Mouse (Mus musculus): ENCODE results near the gene C2cd2. TPM values are rescaled to one million over a fixed set of nuclear protein-coding genes. Genes with fewer than 3 reads are reported as not detected.

C2cd2 gene
- polyA plus RNA-seq, 1 experiment from 2014 or later: 23.4 TPM

DNA sequence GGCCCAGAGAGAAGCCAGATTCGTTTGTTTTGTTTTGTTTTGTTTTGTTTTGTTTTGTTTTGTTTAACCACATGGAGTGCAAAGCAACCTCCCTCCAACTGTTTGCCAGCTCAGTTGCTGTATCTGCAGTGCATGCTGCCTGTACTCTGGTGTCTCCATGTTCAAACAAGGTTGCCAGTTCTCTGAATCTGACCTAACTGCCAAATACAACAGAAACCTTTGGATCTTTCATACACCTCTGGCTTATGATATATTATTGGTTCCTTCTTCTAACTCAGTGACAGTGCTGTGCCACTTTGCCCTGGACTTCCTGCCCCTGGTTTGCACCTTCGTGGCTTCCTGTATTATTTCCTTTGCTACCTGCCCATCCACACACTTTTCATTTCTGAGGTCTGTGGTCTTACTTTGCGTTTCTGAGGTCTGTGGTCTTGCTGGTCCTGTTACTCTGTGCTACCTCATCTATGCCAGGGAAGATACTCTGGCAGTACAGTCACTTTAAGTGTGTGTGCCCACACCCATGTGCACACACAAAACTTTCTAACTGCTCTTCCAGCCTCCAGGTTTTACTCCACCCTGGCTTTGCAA is 1.6 kb upstream of the C2cd2 start:
- Histone ChIP-seq H3K9ac (no peak overlapping the region), H3K27ac (replicated peaks) (no peak overlapping the region), H3K4me2 (replicated peaks) (no peak overlapping the region), H3K4me1 (peaks cover 17% of the 10 kb centered on the region), H3K27me3 (no peaks in the 10 kb centered on the region), H3K9me3 (replicated peaks) (no peaks in the 10 kb centered on the region), H3K4me3 (replicated peaks) (no peak overlapping the region), H3K36me3 (no peaks in the 10 kb centered on the region)
- ATAC-seq (ENCODE audit: insufficient number of reproducible peaks, low FRiP score, low TSS enrichment, low read depth): no peak
- 82% methylated on average over 3 of the region's 3 CpGs for WGBS

DNA sequence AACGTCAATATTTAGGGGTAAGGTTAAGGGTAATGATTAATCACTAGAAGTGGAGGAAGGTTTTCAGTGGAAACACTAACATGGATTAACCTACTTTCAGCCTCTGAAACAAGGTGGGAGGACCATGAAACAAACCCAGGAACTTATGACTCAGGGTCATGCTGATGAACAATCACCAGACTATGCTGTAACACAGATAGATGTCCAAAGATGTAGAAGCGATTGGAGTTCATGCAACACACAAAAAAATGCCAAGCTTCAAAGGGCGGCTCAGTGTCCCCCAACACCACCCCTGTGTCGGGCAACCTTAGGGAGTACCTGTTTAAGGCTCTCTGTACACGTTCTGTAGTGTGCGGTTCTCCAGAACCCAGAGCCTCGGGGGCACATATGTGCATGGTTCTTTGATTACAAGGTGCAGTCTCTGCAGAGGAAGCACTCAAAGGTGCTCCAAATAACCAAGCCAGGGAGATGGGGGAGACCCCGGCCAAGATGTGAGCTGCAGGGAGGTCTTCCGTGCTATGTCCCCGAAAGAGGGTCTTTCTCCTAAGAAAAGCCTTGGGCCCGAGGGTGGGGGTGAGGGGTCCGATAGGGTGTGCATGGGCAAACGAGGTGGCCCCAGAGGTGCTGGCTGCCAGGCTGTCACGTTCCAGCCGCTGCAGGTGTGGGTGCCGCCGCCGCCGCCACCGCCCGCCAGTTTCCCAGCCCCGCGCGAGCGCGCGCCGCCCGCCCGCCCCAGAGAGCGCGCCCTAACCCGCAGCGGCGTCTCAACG is 832 bp downstream of the C2cd2 start:
- Histone ChIP-seq H3K36me3 (0 out of 2 replicates have a peak, but pooled peaks cover 2% of the 10 kb centered on the region), H3K27me3 (no peaks in the 10 kb centered on the region), H3K27ac (replicated peaks) (peak overlapping the region; percentile 99), H3K4me3 (replicated peaks) (peak overlapping the region; percentile 89), H3K4me2 (replicated peaks) (peak overlapping the region; percentile 80), H3K9me3 (replicated peaks) (no peaks in the 10 kb centered on the region), H3K4me1 (peaks cover 20% of the 10 kb centered on the region), H3K9ac (peak overlapping the region; percentile 90)
- ATAC-seq (ENCODE audit: insufficient number of reproducible peaks, low FRiP score, low TSS enrichment, low read depth): peak; percentile 31
- WGBS: 7% methylated on average over 36 of the region's 36 CpGs

DNA sequence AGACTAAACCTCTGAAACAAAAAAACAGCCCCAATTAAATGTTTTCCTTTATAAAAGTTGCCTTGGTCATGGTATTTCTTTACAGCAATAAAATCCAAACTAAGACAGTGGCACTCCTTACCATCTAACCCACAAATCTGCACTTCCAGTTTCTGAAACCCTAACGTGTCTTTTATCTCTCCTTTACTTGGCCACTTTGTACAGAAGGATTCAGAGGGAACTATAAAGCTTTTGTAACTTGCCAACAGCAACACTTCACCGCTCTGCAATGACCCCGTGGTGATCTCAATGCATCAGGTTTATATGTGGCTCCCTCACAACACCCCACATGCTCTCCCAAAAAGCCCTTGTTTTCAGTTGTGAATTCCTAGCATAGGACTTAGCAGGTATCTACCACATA is 2.0 kb downstream of the C2cd2 start:
- Histone ChIP-seq H3K4me1 (peaks cover 20% of the 10 kb centered on the region), H3K27me3 (no peaks in the 10 kb centered on the region), H3K9ac (no peak overlapping the region; the same call in 1 of the 2 replicates), H3K4me2 (replicated peaks) (no peak overlapping the region), H3K36me3 (peaks cover 13% of the 10 kb centered on the region), H3K27ac (replicated peaks) (no peak overlapping the region), H3K9me3 (replicated peaks) (no peaks in the 10 kb centered on the region), H3K4me3 (replicated peaks) (no peak overlapping the region)
- 96% methylated on average over 3 of the region's 3 CpGs for WGBS
- no peak for ATAC-seq (ENCODE audit: insufficient number of reproducible peaks, low FRiP score, low TSS enrichment, low read depth)

DNA sequence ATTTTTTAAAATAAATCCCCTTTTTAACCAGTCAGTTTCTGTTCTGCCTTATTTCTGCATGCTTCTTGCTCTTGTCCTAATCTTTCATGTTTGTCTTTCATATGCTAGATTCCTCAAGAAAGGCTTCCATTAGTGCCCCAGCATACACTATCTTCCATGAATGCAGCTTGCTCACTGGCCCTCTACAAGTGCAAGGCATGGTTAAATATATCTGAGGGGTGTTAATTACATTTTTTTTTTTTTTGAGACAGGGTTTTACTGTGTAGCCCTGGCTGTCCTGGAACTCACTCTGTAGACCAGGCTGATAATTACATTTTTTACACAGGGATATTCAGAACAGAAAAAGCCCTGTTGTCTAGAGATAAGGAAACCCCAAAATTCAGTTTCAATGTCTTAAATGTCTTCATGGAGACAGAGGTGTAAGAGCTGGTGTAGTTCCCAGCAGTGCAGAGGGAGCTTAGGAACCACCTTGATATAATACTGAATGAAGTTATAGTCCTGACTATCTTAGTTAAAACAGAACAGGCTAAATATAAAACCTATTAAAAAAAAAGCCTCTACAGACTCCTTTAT is 3.9 kb downstream of the C2cd2 start:
- ATAC-seq (ENCODE audit: insufficient number of reproducible peaks, low FRiP score, low TSS enrichment, low read depth): no peak
- Histone ChIP-seq H3K4me3 (replicated peaks) (no peak overlapping the region), H3K9ac (no peak overlapping the region), H3K9me3 (replicated peaks) (no peaks in the 10 kb centered on the region), H3K36me3 (peaks cover 19% of the 10 kb centered on the region), H3K27me3 (no peaks in the 10 kb centered on the region), H3K4me1 (peaks cover 20% of the 10 kb centered on the region), H3K27ac (replicated peaks) (no peak overlapping the region), H3K4me2 (replicated peaks) (no peak overlapping the region)

DNA sequence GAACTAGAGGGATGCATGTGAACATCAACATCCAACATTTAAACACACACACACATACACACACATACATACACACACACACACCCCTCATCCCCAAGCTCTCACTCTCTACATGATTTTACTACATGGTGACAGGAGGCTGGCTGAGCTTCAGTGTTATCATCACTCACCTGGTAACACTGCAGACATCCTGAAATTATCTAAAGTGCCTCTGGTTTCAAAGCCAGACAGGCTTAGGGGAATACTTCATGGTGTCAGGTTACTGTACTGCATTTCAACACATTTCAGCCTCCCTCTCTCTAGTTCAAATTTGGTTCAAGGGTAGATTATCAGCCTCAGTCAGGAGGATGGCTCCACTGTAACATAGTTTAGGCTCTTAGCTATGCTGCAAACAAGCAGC is 4.8 kb downstream of the C2cd2 start:
- Histone ChIP-seq H3K9me3 (replicated peaks) (no peaks in the 10 kb centered on the region), H3K27me3 (no peaks in the 10 kb centered on the region), H3K4me3 (replicated peaks) (no peak overlapping the region), H3K4me2 (replicated peaks) (no peak overlapping the region), H3K27ac (replicated peaks) (no peak overlapping the region), H3K36me3 (peaks cover 26% of the 10 kb centered on the region), H3K9ac (no peak overlapping the region), H3K4me1 (peaks cover 15% of the 10 kb centered on the region; the same call in 1 of the 2 replicates)
- no peak for ATAC-seq (ENCODE audit: insufficient number of reproducible peaks, low FRiP score, low TSS enrichment, low read depth)

DNA sequence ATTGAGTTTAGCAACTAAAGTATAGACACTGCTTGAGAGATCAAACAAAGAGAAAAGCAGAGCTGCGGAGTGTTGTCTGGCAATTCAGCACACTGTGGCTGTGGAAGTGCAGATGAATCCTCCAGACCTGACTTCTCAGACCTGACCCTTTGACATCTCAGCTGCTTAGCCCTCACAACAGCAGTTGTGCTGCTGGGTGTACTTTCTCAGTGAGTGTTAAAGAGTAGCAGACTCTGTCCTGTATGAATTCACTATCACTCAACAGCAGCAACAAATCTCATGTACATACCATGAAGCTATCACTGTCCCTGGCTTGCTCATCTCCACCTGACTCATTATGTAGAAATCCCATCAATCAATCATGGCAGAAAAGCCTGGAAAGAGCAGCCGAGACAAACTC is 6.4 kb downstream of the C2cd2 start:
- no peak overlapping the region for H3K27ac ChIP-seq (replicated peaks)
- no peak for ATAC-seq (ENCODE audit: insufficient number of reproducible peaks, low FRiP score, low TSS enrichment, low read depth)
- no peak overlapping the region for H3K9ac ChIP-seq
- no peaks in the 10 kb centered on the region for H3K27me3 ChIP-seq
- H3K4me3 ChIP-seq (replicated peaks): no peak overlapping the region
- H3K36me3 ChIP-seq: peaks cover 42% of the 10 kb centered on the region
- no peak overlapping the region for H3K4me2 ChIP-seq (replicated peaks)
- peaks cover 9% of the 10 kb centered on the region; the same call in 1 of the 2 replicates for H3K4me1 ChIP-seq
- WGBS: 81% methylated on average over 2 of the region's 2 CpGs
- no peaks in the 10 kb centered on the region for H3K9me3 ChIP-seq (replicated peaks)

DNA sequence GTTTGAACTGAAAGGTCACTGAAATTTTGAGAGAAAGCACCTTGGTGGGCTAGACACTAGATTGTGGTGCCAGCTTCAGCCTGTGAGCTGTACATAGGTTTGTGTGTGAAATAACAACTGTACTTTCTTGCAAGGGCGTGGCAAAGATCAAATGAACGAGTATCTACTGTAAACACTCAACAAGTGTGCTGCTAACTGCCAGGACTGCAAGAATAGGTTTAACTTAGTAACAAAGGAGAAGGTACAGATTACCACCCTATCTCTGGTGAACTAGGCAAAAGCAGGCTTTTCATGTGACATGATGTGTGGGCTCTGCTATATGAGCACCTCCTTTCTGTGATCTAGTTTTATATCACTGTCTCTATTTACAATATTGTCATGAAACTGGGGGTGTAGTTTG is 9.1 kb downstream of the C2cd2 start:
- no peak for ATAC-seq (ENCODE audit: insufficient number of reproducible peaks, low FRiP score, low TSS enrichment, low read depth)
- no peaks in the 10 kb centered on the region for H3K9me3 ChIP-seq (replicated peaks)
- 86% methylated on average over 2 of the region's 2 CpGs for WGBS

DNA sequence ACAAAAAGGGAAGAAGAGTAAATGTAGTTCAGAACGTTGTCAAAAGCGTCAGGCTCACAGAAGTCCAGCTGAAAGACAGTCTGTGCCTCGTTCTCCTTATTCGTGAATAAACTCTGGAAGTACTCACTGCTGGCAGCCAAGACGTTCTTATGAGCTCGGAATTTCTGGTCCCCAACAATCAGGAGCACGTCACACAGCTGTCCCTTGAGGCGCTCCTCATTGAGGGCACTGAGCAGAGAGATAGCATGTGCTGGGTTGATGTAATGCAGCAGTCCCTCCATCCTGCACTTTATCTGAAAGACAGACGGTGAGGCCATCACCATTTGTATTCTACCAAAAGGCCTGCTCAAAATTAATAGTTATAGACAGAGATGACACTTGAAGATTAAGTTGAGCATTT is 9.6 kb downstream of the C2cd2 start:
- no peak for ATAC-seq (ENCODE audit: insufficient number of reproducible peaks, low FRiP score, low TSS enrichment, low read depth)
- no peaks in the 10 kb centered on the region for H3K27me3 ChIP-seq
- H3K4me2 ChIP-seq (replicated peaks): no peak overlapping the region
- H3K9me3 ChIP-seq (replicated peaks): no peaks in the 10 kb centered on the region
- H3K36me3 ChIP-seq: peaks cover 62% of the 10 kb centered on the region
- H3K4me1 ChIP-seq: 0 out of 2 replicates have a peak, but pooled peaks cover 3% of the 10 kb centered on the region
- H3K4me3 ChIP-seq (replicated peaks): no peak overlapping the region
- H3K27ac ChIP-seq (replicated peaks): no peak overlapping the region
- WGBS: 81% methylated on average over 9 of the region's 9 CpGs
- H3K9ac ChIP-seq: no peak overlapping the region

More for the DNA sequence above, 9.1 kb downstream of the C2cd2 start:
- no peak overlapping the region for H3K4me2 ChIP-seq (replicated peaks)
- 0 out of 2 replicates have a peak, but pooled peaks cover 4% of the 10 kb centered on the region for H3K4me1 ChIP-seq
- H3K4me3 ChIP-seq (replicated peaks): no peak overlapping the region
- H3K36me3 ChIP-seq: peaks cover 62% of the 10 kb centered on the region
- H3K9ac ChIP-seq: no peak overlapping the region
- no peaks in the 10 kb centered on the region for H3K27me3 ChIP-seq
- no peak overlapping the region for H3K27ac ChIP-seq (replicated peaks)

DNA sequence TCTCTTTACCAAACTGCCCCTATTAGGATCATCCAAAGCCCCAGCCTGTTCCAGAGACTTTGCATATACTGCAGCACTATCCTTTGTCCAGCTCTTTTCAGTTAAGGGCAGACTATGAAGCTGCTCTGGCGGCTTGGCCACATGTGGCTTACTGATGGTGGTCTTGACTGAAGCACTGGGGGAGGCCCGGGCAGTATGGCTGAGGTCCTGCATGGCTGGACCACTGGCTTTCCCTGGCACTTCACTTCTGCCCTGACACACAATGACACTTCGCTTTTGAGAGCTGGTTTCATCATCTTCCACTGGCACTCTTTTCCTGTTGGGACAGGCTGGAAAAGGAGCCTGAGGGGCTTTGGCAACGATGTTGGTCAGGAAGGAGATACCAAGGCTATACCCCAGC is 10.0 kb downstream of the C2cd2 start:
- Histone ChIP-seq H3K4me2 (replicated peaks) (no peak overlapping the region), H3K4me1 (no peaks in the 10 kb centered on the region), H3K36me3 (peaks cover 62% of the 10 kb centered on the region), H3K27me3 (no peaks in the 10 kb centered on the region), H3K4me3 (replicated peaks) (no peak overlapping the region), H3K27ac (replicated peaks) (no peak overlapping the region), H3K9me3 (replicated peaks) (no peaks in the 10 kb centered on the region), H3K9ac (no peak overlapping the region)
- 80% methylated on average over 4 of the region's 4 CpGs for WGBS
- ATAC-seq (ENCODE audit: insufficient number of reproducible peaks, low FRiP score, low TSS enrichment, low read depth): no peak

DNA sequence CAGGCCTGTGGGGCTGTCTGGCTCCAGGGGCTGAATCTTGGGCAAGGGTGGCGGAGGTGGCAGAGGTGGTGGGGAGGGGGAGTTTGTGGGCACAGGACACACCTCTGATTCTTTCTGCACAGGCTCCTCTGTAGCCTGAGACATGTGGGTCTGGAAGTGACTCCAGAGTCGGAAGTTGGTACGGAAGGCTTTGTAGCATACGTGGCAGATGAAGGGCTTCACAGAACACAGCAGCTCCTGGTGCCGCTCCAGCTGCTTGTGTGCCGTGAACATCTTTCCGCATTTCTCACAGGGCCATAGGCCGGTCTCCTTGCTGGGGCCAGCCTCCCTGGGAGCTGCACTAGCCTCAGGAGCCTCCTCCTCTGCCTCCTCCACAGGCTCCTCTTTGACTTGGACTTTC is 12.3 kb downstream of the C2cd2 start:
- Histone ChIP-seq H3K9me3 (replicated peaks) (no peaks in the 10 kb centered on the region), H3K36me3 (peaks cover 53% of the 10 kb centered on the region), H3K27ac (replicated peaks) (no peak overlapping the region), H3K9ac (no peak overlapping the region), H3K4me3 (replicated peaks) (no peak overlapping the region), H3K27me3 (no peaks in the 10 kb centered on the region), H3K4me2 (replicated peaks) (no peak overlapping the region), H3K4me1 (no peaks in the 10 kb centered on the region)
- 96% methylated on average over 8 of the region's 8 CpGs for WGBS
- no peak for ATAC-seq (ENCODE audit: insufficient number of reproducible peaks, low FRiP score, low TSS enrichment, low read depth)

DNA sequence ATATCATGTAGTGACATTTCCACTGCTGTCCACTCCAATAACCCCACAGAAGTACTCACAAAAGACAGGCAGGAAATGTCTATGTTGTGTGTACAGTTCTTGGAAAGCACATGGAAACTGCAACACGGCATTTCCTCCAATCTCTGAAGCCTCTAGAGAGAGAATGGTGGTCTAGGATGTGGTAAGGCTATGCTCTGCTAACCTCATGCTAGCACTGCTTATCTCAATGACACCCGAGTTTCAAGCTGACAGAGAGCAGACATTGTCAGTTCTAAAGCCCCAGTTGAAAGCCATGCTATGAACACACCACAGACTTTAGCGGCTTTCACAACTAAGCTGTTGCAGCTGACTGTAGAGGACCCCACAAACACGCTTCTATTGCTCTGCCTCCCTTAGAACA is 13.6 kb downstream of the C2cd2 start:
- Histone ChIP-seq H3K4me2 (replicated peaks) (no peak overlapping the region), H3K36me3 (peaks cover 58% of the 10 kb centered on the region)

More for the DNA sequence above, 13.6 kb downstream of the C2cd2 start:
- Histone ChIP-seq H3K9ac (no peak overlapping the region), H3K4me3 (replicated peaks) (no peak overlapping the region), H3K4me1 (no peaks in the 10 kb centered on the region), H3K27me3 (no peaks in the 10 kb centered on the region), H3K27ac (replicated peaks) (no peak overlapping the region), H3K9me3 (replicated peaks) (no peaks in the 10 kb centered on the region)
- no peak for ATAC-seq (ENCODE audit: insufficient number of reproducible peaks, low FRiP score, low TSS enrichment, low read depth)
- WGBS: 78% methylated on average over 4 of the region's 4 CpGs

Measured in embryonic facial prominence, embryonic 15.5 days (tissue).